Mouse (Mus musculus): ENCODE measurements around the gene Evc2. TPM values are rescaled to one million over a fixed set of nuclear protein-coding genes. Genes with fewer than 3 reads are reported as not detected.

Gene Evc2
- polyA plus RNA-seq, 1 experiment, result 7.0 TPM

- no peak overlapping the region for H3K4me2 ChIP-seq (ENCODE audit: low read depth)
- TF ChIP-seq REST (IDR thresholded peaks at IDR 0.05; ENCODE audit: insufficient read depth, insufficient read length) (no peak), POLR2AphosphoS2 (IDR thresholded peaks at IDR 0.05; ENCODE audit: insufficient read length, low read depth) (no peak), MAX (IDR thresholded peaks at IDR 0.05; ENCODE audit: low read depth) (no peak), POLR2A (IDR thresholded peaks at IDR 0.05; ENCODE audit: insufficient read length, low read depth) (no peak), TCF12 (IDR thresholded peaks at IDR 0.05; ENCODE audit: insufficient read depth, poor library complexity, severe bottlenecking) (no peak), MYOG (IDR thresholded peaks at IDR 0.05; ENCODE audit: control insufficient read depth in 1 of 3, insufficient read depth in 1 of 3, insufficient read length in 2 of 3, low read depth in 2 of 3) (no peak)
- no peak overlapping the region for H3ac ChIP-seq (ENCODE audit: control insufficient read depth, insufficient read length)
- no peak overlapping the region for H3K4me3 ChIP-seq
- H3K79me2 ChIP-seq (ENCODE audit: control insufficient read depth, insufficient read depth), result no peaks in the 10 kb centered on the region
- H3K36me3 ChIP-seq (ENCODE audit: control insufficient read depth, insufficient read depth), result no peaks in the 10 kb centered on the region
- H3K27me3 ChIP-seq (ENCODE audit: control insufficient read depth, insufficient read depth, insufficient read length), result peaks cover 3% of the 10 kb centered on the region
These were observed 133.8 kb downstream of the Evc2 start for GRCm38 (mm10) chr5:37472025-37472608.

Other genes starting within 250 kb of the Evc2 start
- 0.11 TPM for gene Crmp1, start 96.6 kb upstream of the Evc2 start, polyA plus RNA-seq (2012; fragmentation: generic; extraction: Trizol)
- 13.3 TPM for gene Evc, start 1.6 kb upstream of the Evc2 start, polyA plus RNA-seq (2012; fragmentation: generic; extraction: Trizol)